Mouse (Mus musculus): ENCODE data around the gene Frk. TPM values are rescaled to one million over a fixed set of nuclear protein-coding genes. Genes with fewer than 3 reads are reported as not detected.

Frk gene
- polyA plus RNA-seq, 1 experiment from 2014 or later: 21.9 TPM

Other genes starting within 250 kb of the Frk start
- 49.2 and 51.2 TPM in 2 replicates for gene Tspyl1, start 201.2 kb upstream of the Frk start, polyA plus RNA-seq (2015; fragmentation: Nextera tagmentation; extraction: Ambion mirVana)
- gene Tspyl4, start 186.0 kb upstream of the Frk start, polyA plus RNA-seq (2015; fragmentation: Nextera tagmentation; extraction: Ambion mirVana): 12.8 and 13.6 TPM in 2 replicates
- 0.06 and 0.11 TPM in 2 replicates for gene Col10a1, start 93.4 kb upstream of the Frk start, polyA plus RNA-seq (2015; fragmentation: Nextera tagmentation; extraction: Ambion mirVana)
- gene Nt5dc1, start 64.8 kb upstream of the Frk start, polyA plus RNA-seq (2015; fragmentation: Nextera tagmentation; extraction: Ambion mirVana): 12.5 and 13.4 TPM in 2 replicates